Mouse (Mus musculus): ENCODE measurements around the gene Iqgap1. TPM values are rescaled to one million over a fixed set of nuclear protein-coding genes. Genes with fewer than 3 reads are reported as not detected.

Iqgap1 gene
- polyA plus RNA-seq, 1 experiment: 206 TPM

GRCm38 (mm10) chr7:80845621-80846279 is 20.0 kb upstream of the Iqgap1 start:
- Histone ChIP-seq H3K27ac (ENCODE audit: insufficient read depth, low read length) (no peak overlapping the region), H3K4me3 (ENCODE audit: insufficient read depth, low read length) (no peak overlapping the region), H3K4me1 (ENCODE audit: control insufficient read depth, insufficient read depth, low read length) (peaks cover 6% of the 10 kb centered on the region)
- TF ChIP-seq CTCF (IDR thresholded peaks at IDR 0.05; ENCODE audit: borderline replicate concordance, insufficient read depth, low read length): no peak
- TF ChIP-seq POLR2A (IDR thresholded peaks at IDR 0.05; ENCODE audit: low read depth, low read length): no peak

- Histone ChIP-seq H3K4me1 (ENCODE audit: control insufficient read depth, insufficient read depth, low read length) (peaks cover 10% of the 10 kb centered on the region), H3K27ac (ENCODE audit: insufficient read depth, low read length) (no peak overlapping the region), H3K4me3 (ENCODE audit: insufficient read depth, low read length) (no peak overlapping the region)
- TF ChIP-seq POLR2A (IDR thresholded peaks at IDR 0.05; ENCODE audit: low read depth, low read length) (no peak), CTCF (IDR thresholded peaks at IDR 0.05; ENCODE audit: borderline replicate concordance, insufficient read depth, low read length) (no peak)
These were observed 18.9 kb upstream of the Iqgap1 start for GRCm38 (mm10) chr7:80844691-80845090.

- H3K4me3 ChIP-seq (ENCODE audit: insufficient read depth, low read length): no peak overlapping the region
- TF ChIP-seq CTCF (IDR thresholded peaks at IDR 0.05; ENCODE audit: borderline replicate concordance, insufficient read depth, low read length) (no peak), POLR2A (IDR thresholded peaks at IDR 0.05; ENCODE audit: low read depth, low read length) (no peak)
- H3K4me1 ChIP-seq (ENCODE audit: control insufficient read depth, insufficient read depth, low read length): peaks cover 12% of the 10 kb centered on the region
- H3K27ac ChIP-seq (ENCODE audit: insufficient read depth, low read length): peak overlapping the region; percentile 51
These were observed 18.3 kb upstream of the Iqgap1 start for GRCm38 (mm10) chr7:80843910-80844640.

- Histone ChIP-seq H3K4me3 (ENCODE audit: insufficient read depth, low read length) (no peak overlapping the region), H3K4me1 (ENCODE audit: control insufficient read depth, insufficient read depth, low read length) (peaks cover 21% of the 10 kb centered on the region), H3K27ac (ENCODE audit: insufficient read depth, low read length) (peak overlapping the region; percentile 78; the same call in 1 of the 2 replicates)
- TF ChIP-seq CTCF (IDR thresholded peaks at IDR 0.05; ENCODE audit: borderline replicate concordance, insufficient read depth, low read length) (no peak), POLR2A (IDR thresholded peaks at IDR 0.05; ENCODE audit: low read depth, low read length) (no peak)
These were observed 17.4 kb upstream of the Iqgap1 start for GRCm38 (mm10) chr7:80843176-80843575.

- H3K4me1 ChIP-seq (ENCODE audit: control insufficient read depth, insufficient read depth, low read length): peaks cover 24% of the 10 kb centered on the region
- H3K4me3 ChIP-seq (ENCODE audit: insufficient read depth, low read length): no peak overlapping the region
- TF ChIP-seq CTCF (IDR thresholded peaks at IDR 0.05; ENCODE audit: borderline replicate concordance, insufficient read depth, low read length) (no peak), POLR2A (IDR thresholded peaks at IDR 0.05; ENCODE audit: low read depth, low read length) (no peak)
These were observed 16.4 kb upstream of the Iqgap1 start for GRCm38 (mm10) chr7:80842132-80842531.

GRCm38 (mm10) chr7:80840937-80841336 is 15.2 kb upstream of the Iqgap1 start:
- Histone ChIP-seq H3K4me1 (ENCODE audit: control insufficient read depth, insufficient read depth, low read length) (peaks cover 24% of the 10 kb centered on the region), H3K27ac (ENCODE audit: insufficient read depth, low read length) (peak overlapping the region; percentile 92), H3K4me3 (ENCODE audit: insufficient read depth, low read length) (no peak overlapping the region; the same call in 1 of the 2 replicates)
- TF ChIP-seq POLR2A (IDR thresholded peaks at IDR 0.05; ENCODE audit: low read depth, low read length): no peak
- TF ChIP-seq CTCF (IDR thresholded peaks at IDR 0.05; ENCODE audit: borderline replicate concordance, insufficient read depth, low read length): no peak

More at GRCm38 (mm10) chr7:80842132-80842531, 16.4 kb upstream of the Iqgap1 start:
- no peak overlapping the region for H3K27ac ChIP-seq (ENCODE audit: insufficient read depth, low read length)

GRCm38 (mm10) chr7:80840241-80840640 is 14.5 kb upstream of the Iqgap1 start:
- Histone ChIP-seq H3K27ac (ENCODE audit: insufficient read depth, low read length) (peak overlapping the region; percentile 92), H3K4me1 (ENCODE audit: control insufficient read depth, insufficient read depth, low read length) (peaks cover 27% of the 10 kb centered on the region), H3K4me3 (ENCODE audit: insufficient read depth, low read length) (no peak overlapping the region)
- TF ChIP-seq POLR2A (IDR thresholded peaks at IDR 0.05; ENCODE audit: low read depth, low read length): no peak
- no peak for TF ChIP-seq CTCF (IDR thresholded peaks at IDR 0.05; ENCODE audit: borderline replicate concordance, insufficient read depth, low read length)

GRCm38 (mm10) chr7:80839755-80840154 is 14.0 kb upstream of the Iqgap1 start:
- TF ChIP-seq CTCF (IDR thresholded peaks at IDR 0.05; ENCODE audit: borderline replicate concordance, insufficient read depth, low read length): no peak
- TF ChIP-seq POLR2A (IDR thresholded peaks at IDR 0.05; ENCODE audit: low read depth, low read length): no peak
- H3K4me3 ChIP-seq (ENCODE audit: insufficient read depth, low read length): no peak overlapping the region
- H3K27ac ChIP-seq (ENCODE audit: insufficient read depth, low read length): peak overlapping the region; percentile 83; the same call in 1 of the 2 replicates
- peaks cover 29% of the 10 kb centered on the region for H3K4me1 ChIP-seq (ENCODE audit: control insufficient read depth, insufficient read depth, low read length)

- peaks cover 31% of the 10 kb centered on the region for H3K4me1 ChIP-seq (ENCODE audit: control insufficient read depth, insufficient read depth, low read length)
- H3K27ac ChIP-seq (ENCODE audit: insufficient read depth, low read length): peak overlapping the region; percentile 83
- no peak for TF ChIP-seq POLR2A (IDR thresholded peaks at IDR 0.05; ENCODE audit: low read depth, low read length)
- TF ChIP-seq CTCF (IDR thresholded peaks at IDR 0.05; ENCODE audit: borderline replicate concordance, insufficient read depth, low read length): no peak
- no peak overlapping the region for H3K4me3 ChIP-seq (ENCODE audit: insufficient read depth, low read length)
These were observed 12.5 kb upstream of the Iqgap1 start for GRCm38 (mm10) chr7:80838247-80838646.

GRCm38 (mm10) chr7:80837736-80838135 is 12.0 kb upstream of the Iqgap1 start:
- Histone ChIP-seq H3K27ac (ENCODE audit: insufficient read depth, low read length) (peak overlapping the region; percentile 83), H3K4me3 (ENCODE audit: insufficient read depth, low read length) (no peak overlapping the region), H3K4me1 (ENCODE audit: control insufficient read depth, insufficient read depth, low read length) (peaks cover 31% of the 10 kb centered on the region)
- TF ChIP-seq POLR2A (IDR thresholded peaks at IDR 0.05; ENCODE audit: low read depth, low read length): no peak
- no peak for TF ChIP-seq CTCF (IDR thresholded peaks at IDR 0.05; ENCODE audit: borderline replicate concordance, insufficient read depth, low read length)
